Mouse (Mus musculus) thymus, postnatal 4 days (tissue): ENCODE results near the gene Mid1.
A peak's percentile ranks its signal among the peaks of the same experiment; 100 is the strongest.

Source experiments
- DNase-seq: peaks from one replicate; pipeline ENCODE4 v3.0.0; 2021

Gene Mid1

DNA sequence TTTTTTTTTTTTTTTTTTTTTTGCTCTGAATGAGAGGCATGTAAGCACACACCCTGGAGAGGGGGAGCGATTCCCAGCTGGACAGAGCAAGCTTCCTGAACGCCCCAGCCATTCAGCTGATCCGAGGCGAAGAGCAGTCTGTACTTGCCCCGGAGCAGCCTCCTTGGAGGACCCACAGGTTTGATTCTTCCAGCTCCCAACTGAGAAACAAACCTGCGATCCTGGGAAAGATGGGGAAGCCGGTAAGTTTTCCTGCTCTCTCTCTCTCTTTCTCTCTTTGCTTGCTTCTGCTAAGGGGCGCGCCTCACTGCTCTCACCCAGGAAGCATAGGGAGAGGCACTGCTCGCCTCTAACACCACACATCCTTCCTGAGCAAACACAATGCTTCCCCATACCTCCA is at the start of gene Mid1:
Gene Mid1 (plus strand): TSS at position 69 of the 400 bp plus-strand sequence.
- DNase-seq, result no peak

GRCm38 (mm10) chrX:169673056-169673455 is 11.9 kb upstream of the Mid1 start:
- DNase-seq, result no peak

DNA sequence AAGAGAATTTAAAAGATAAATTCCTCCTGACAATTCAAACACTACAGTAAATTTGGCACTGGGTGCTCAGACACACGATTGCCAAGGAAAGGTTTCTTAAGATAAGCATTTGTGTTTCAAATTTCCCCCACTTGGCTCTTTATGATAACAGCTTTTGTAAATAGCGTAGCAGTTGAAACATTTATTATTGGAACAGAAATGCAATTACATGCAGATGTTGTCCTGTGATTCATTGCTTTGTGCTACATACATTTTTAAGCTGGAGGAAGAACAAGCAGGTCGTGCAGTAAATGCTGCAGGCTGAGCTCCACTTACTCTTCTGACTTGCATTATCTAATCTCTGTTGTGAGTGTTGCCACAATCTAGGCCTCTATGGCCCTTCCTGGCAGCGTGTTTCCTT is 8.7 kb upstream of the Mid1 start:
- DNase-seq, result no peak

GRCm38 (mm10) chrX:169685731-169686130 is 732 bp downstream of the Mid1 start:
- no peak for DNase-seq

DNA sequence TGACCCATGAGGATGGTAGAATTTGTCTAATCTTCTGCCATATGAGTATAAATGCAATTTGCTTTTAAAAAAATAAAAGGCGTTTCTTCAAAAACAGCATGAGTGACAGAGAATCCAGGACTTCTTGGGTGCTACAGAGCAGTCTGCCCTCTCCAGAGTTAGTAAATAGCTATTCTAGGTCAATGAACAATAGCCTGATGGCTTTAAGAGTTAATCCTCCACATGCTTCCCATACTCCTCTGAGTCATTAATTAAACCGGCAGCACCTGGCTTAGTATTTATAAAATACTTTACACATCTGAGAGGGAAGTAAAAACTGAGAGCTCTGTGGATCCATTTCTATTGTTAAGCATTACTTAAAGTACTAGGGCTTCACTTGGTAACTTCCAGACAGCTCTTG is 6.2 kb downstream of the Mid1 start:
- DNase-seq, result no peak

- no peak for DNase-seq
Measured at GRCm38 (mm10) chrX:169691675-169692074, 6.7 kb downstream of the Mid1 start.

GRCm38 (mm10) chrX:169692225-169692909 is 7.4 kb downstream of the Mid1 start:
- no peak for DNase-seq

DNA sequence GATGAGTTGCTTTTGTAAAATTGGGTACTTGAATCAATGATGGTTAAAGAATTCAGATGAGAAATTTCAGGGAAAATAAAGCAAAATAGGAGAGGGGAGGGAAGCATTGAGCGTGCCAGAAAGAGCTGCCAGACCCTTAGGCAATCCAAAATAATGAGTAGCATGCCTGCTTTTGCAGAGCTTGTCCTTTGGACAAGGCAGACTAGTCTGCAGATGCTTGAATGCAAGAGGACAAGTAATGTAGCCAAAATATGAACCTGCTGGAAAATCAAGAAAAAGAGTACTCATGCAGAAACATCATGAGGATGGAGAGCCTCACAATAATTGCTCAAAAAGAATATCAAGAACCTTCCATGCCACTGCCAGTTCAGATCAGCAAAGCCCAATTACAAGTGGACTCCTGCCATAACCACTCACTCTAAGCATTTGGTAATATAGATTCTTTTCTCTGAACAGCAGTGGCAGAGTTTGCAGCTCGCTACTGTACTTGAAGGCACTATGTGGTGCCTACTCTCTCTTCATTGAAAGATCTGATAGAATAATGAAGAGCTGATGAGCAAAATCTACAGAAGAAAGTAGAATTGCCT is 19.1 kb downstream of the Mid1 start:
- no peak for DNase-seq

GRCm38 (mm10) chrX:169723511-169723910 is 38.5 kb downstream of the Mid1 start:
- DNase-seq, result no peak

- DNase-seq, result no peak
Measured at GRCm38 (mm10) chrX:169735387-169735969, 50.5 kb downstream of the Mid1 start.

- no peak for DNase-seq
Measured at GRCm38 (mm10) chrX:169758001-169758400, 73.0 kb downstream of the Mid1 start.

DNA sequence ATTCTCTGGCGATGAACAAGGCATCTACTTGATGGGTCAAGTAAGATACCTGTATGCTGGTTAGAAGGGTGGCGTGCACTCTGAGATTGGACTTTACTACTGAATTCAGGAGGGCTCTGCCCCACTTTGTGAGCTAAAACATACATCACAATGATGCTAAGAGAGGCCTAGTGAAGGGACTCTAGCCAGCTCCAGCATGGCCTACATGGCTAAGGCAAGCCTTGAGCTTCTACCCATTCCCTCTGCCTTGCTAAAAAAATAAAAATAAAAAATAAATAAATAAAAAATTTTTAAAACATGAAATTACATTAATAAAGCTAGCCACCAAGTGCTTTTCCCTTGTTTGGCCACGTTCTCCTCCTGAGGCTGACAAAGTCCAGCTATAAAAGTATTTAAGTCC is 94.5 kb downstream of the Mid1 start, which contains the start of gene 4933400A11Rik:
Gene 4933400A11Rik (minus strand): TSS at position 101 of the 400 bp plus-strand sequence.
- no peak for DNase-seq

GRCm38 (mm10) chrX:169789702-169790101 is 104.7 kb downstream of the Mid1 start:
- DNase-seq, result no peak

DNA sequence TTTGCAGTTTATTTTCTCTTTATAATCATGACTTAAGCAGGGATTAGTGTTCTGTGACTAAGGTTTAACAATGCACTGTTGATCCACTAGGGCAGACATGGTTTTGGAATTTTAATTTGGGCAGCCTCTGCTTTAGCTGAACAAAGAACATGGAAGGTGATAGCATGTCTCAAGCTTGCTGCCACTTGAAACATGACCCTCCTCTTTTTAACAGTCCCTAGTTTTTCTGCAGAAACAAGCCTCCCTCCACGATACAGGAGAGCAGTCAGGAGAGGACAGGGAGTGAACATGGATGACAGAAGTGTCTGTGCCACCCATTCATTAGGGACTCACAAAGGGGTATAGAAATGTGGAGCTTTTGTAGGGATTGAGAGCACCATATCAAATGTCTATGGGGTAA is 107.9 kb downstream of the Mid1 start:
- no peak for DNase-seq

DNA sequence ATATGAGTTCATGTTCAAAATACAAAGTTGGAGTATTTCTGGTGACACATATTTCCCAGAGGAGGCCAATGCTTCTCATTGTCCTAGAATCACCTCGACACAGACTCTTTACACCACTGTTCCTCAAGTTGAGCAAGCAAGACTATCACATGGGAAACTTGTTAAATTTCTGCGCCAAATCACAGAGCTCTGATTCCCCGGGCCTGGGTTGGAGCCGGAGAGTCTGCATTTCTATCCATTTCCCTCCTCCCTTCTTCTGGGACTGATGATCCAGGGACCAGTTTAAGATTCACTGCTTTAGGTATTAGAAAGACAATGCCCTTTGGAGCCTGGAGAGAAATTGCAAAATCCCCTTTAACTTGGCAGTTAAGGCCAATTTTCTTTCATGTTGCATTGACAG is 109.4 kb downstream of the Mid1 start:
- DNase-seq, result no peak

DNA sequence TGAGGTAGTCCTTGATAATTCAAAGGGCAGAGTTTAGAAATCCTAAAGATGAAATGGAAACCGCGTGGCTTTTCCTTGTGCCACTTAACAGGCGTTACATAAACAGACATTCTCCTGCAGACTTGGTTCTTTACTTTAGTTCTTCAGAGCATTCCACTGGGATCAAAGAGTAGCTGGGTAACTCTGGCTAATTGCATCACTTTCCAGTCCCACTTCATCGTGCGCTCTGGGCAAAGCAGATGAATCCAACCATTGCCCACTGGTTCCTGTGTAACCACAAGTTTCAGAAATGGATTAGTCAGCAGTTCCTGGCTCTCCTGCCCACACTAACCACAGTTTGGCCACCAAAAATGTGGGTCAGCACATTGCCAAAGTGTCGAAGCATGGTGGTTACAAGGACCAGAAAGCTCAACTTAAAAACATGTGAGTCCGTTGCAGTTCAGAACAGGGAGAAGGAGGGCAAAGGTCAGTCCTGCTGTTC is 109.9 kb downstream of the Mid1 start:
- DNase-seq, result no peak

DNA sequence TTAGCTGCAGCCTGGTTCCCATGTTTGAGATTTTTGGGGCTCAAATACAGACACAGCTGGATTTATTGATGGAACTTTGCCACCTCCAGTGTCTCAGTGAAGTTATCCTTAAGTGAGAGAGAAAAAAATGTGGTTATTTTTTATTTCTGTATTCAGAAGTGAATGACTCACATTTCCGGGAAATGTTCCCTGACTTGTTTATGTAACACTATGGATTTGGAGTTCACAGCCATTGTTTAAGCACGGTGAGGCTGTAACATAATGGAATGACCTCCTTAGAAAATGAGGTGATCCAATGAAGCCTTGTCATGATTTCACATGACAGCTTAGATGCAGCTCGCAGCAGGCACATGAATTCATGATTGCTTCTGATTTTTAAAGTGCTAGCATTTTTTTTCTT is 112.1 kb downstream of the Mid1 start:
- no peak for DNase-seq

DNA sequence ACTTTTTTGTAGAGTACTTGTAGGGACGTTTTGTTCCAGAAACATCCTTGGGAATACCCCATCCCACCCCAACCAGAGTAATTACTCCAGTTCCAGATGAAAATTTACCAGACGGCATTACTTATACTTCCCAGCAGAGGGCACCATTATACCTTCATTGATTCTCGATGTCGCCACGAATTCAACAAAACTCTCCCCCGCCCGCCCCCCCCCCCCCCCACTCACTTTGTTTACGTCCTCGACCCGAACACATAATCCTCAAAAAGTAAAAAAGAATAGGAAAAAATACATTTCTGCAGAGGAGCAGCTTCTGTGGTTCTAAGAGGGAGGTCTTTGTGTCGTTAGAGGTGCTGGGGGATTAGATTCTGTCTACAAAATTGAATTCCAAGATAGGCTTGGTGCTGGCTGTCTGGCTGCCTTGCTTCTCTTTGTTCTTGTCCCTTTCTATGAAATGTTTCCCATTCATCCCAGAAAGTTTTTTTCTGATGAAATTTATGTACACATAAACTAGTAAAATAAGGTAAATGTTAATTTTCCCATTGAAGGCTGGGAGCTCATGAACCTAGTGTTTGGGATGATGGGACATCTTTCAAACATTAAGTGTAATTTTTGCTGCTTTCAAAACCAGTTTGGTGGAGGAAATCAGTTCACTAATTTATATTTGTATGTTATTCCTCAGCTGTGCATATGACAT is 114.1 kb downstream of the Mid1 start:
- peak; percentile 8 for DNase-seq

DNA sequence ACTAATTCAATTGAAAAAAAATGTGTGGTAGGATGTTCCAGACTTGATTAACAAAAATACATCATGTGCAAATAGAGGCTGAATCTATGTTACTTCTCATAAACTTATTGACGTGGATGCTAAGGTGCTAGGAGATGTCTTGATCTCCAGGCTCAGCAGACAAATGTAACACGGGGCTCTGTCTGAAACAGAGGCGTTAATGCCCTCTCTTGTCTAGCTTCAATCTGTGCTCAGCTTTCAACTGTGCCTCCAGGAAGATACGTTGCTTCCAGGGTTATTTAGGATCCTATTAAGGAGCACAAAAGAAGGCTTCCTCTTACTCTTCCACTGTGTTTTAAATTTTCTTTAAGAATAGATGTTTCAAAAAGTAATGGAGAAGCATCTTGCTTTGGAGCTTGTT is 115.2 kb downstream of the Mid1 start:
- no peak for DNase-seq

DNA sequence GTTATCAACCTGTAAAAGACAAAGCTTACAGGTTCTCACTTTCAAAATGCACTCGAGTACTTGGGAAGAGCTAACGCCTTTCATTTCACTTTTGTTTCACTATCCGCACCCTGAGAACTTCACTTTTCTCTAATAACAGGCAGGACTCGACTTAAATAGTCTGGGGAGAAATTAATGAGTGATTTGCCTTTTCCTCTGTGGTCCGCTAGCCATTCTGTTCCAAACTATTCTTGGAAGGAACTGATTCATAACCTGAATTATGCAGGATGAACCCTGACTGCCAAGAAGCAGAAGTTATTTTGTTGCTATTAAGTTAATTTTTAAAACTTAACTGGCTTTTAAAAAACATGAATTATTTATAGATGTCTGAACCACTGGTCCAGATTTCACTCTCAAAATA is 120.8 kb downstream of the Mid1 start:
- DNase-seq, result no peak

DNA sequence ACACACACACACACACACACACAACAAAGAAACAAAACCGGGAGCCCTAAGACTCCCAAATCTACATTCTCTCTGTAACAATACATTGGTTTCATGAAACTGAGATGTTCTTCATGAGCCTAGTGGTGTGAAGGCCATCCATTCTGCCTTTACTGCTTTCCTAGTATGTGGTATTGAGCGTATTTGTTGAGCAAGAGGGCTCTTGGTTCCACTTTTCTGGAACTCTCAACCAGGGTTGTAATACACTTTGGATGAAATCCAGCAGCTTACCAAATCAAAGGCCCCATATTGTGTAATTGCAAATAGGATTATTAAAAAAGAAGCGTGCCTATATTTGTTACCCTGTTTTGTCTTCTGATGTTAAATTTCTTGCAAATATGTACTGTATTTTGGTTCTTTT is 122.7 kb downstream of the Mid1 start:
- no peak for DNase-seq

- DNase-seq, result no peak
Measured at GRCm38 (mm10) chrX:169811318-169811717, 126.3 kb downstream of the Mid1 start.

DNA sequence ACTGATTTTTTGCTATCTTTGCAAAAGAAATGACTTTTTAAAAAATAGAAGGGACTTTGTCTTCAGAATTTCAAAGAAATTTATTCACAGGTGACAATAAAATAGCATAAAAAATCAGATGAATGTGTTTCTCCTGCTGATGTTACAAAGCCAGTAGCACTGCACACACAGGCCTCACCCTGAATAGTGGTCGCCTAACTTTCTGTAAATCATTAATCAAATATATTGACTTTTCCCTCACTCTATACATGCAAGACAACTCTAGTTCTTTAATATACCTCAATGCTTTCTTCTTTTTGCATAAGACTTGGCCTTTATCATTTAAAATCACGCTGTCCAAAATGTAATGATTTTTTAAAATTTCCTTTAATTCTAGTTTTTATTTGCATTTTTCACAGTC is 126.8 kb downstream of the Mid1 start:
- no peak for DNase-seq

- no peak for DNase-seq
Measured at GRCm38 (mm10) chrX:169813673-169814072, 128.7 kb downstream of the Mid1 start.
